Mouse (Mus musculus): ENCODE measurements at regions not wholly inside any gene's neighbourhood (a gene's known extent, or its start where the extent isn't known, plus 50 kb on each side); places are given as distances from the start of the nearest gene placed in this dataset.

DNA sequence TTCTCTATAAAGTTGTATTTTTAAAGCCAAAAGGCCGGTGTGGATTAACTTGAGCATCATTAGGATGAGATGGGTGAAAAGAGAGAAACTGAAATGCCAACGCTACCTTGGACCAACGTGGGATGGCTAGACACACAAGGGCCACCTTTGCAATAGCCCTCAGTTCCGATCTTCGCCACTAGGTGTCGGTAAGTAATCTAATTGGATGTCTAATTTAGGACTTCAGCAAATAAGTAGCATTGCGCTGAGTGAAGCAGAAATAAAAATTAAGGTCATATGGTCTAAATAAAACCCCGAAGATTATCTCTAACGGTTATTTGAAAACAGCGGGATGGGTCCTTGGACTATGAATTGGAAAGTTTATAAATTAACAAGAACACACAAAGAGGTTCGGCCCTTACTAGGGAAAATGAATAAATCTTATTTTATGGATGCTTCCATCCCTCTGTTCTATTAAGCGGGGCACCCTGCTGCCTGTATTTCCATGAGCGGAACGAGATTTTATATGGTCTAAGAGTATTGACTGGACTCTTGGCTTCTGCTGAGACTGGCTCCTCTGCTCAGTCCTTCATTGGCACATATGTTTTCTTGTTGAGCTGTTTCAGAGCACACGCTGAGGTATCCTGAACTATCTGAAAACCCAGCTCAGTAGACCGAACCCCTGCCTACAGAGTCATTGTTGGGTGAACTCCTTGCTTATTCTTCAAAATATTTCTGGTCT lies 152.0 kb downstream of the Ifng start:
- WGBS = 33% methylated on average over 16 of the region's 16 CpGs
- no peaks in the 10 kb centered on the region for H3K36me3 ChIP-seq (ENCODE audit: control insufficient read depth, insufficient read depth, low read length)
- peak; percentile 68 for DNase-seq (ENCODE audit: extremely low read depth, low read depth, low spot score)
- TF ChIP-seq CTCF (IDR thresholded peaks at IDR 0.05; ENCODE audit: low read depth, low read length) (peak; percentile 81), POLR2A (IDR thresholded peaks at IDR 0.05; ENCODE audit: extremely low read depth, insufficient read depth, low read length) (no peak)
- H3K27me3 ChIP-seq (ENCODE audit: control insufficient read depth, insufficient read depth, low read length) = no peaks in the 10 kb centered on the region
- H3K79me2 ChIP-seq (ENCODE audit: control insufficient read depth, insufficient read depth, low read length) = no peaks in the 10 kb centered on the region
- H3K27ac ChIP-seq (replicated peaks; ENCODE audit: insufficient read depth, low read depth, low read length) = no peak overlapping the region
- no peaks in the 10 kb centered on the region; the same call in 1 of the 2 replicates for H3K4me1 ChIP-seq (ENCODE audit: control insufficient read depth, insufficient read depth, low read length)
- H3K9ac ChIP-seq (ENCODE audit: low read depth, low read length) = no peak overlapping the region
- no peak overlapping the region for H3K4me3 ChIP-seq (ENCODE audit: insufficient read depth, low read depth, low read length)

DNA sequence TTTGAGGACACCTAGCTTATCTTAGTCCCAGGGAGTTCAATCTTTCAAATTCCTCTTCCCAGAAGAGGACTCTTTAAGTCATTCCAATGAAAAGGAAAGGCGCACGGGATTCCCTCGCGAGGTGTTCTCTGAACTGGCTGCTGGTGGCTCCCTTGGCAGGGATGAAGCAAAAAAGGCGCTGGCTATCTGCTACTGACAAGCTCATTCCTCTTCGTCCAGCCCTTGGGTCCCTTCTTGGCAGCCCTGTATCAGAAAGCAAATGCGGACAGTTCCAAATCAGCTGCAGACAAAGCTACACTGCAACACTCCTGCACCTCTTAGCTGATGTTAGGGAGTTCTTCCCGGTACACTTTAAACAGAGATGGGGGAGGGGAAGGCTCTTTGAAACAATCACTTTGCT lies 155.4 kb downstream of the Ifng start:
- no peak for TF ChIP-seq POLR2A (IDR thresholded peaks at IDR 0.05; ENCODE audit: extremely low read depth, insufficient read depth, low read length)
- TF ChIP-seq CTCF (IDR thresholded peaks at IDR 0.05; ENCODE audit: low read depth, low read length) = no peak
- no peak overlapping the region for H3K27ac ChIP-seq (replicated peaks; ENCODE audit: insufficient read depth, low read depth, low read length)
- H3K9ac ChIP-seq (ENCODE audit: low read depth, low read length) = no peak overlapping the region
- H3K4me1 ChIP-seq (ENCODE audit: control insufficient read depth, insufficient read depth, low read length) = no peaks in the 10 kb centered on the region; the same call in 1 of the 2 replicates
- no peaks in the 10 kb centered on the region for H3K36me3 ChIP-seq (ENCODE audit: control insufficient read depth, insufficient read depth, low read length)
- H3K4me3 ChIP-seq (ENCODE audit: insufficient read depth, low read depth, low read length) = no peak overlapping the region
- no peaks in the 10 kb centered on the region for H3K79me2 ChIP-seq (ENCODE audit: control insufficient read depth, insufficient read depth, low read length)
- 54% methylated on average over 8 of the region's 8 CpGs for WGBS
- H3K27me3 ChIP-seq (ENCODE audit: control insufficient read depth, insufficient read depth, low read length) = no peaks in the 10 kb centered on the region
- peak; percentile 10 for DNase-seq (ENCODE audit: extremely low read depth, low read depth, low spot score)

DNA sequence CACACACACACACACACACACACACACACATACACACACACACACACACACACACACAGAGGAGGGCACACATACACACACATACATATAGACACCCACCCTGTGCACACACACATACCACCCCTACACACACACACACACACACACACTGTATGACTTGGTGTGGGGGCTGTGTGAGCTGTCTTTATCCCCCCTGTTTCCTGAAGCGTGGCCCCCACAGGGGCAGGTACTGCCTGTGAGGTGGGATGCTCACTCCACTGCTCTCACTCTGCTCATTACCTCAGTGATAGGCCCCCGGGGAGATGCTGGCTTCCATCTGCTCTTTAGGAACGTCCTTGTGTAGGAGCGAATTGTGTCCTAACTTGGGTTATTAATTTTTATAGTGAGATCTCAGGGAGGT lies 157.7 kb downstream of the Ifng start:
- 96% methylated on average over 4 of the region's 4 CpGs for WGBS
- TF ChIP-seq CTCF (IDR thresholded peaks at IDR 0.05; ENCODE audit: low read depth, low read length) (no peak), POLR2A (IDR thresholded peaks at IDR 0.05; ENCODE audit: extremely low read depth, insufficient read depth, low read length) (no peak)
- Histone ChIP-seq H3K27me3 (ENCODE audit: control insufficient read depth, insufficient read depth, low read length) (no peaks in the 10 kb centered on the region), H3K9ac (ENCODE audit: low read depth, low read length) (no peak overlapping the region), H3K4me1 (ENCODE audit: control insufficient read depth, insufficient read depth, low read length) (no peaks in the 10 kb centered on the region; the same call in 1 of the 2 replicates), H3K79me2 (ENCODE audit: control insufficient read depth, insufficient read depth, low read length) (no peaks in the 10 kb centered on the region), H3K36me3 (ENCODE audit: control insufficient read depth, insufficient read depth, low read length) (no peaks in the 10 kb centered on the region), H3K27ac (replicated peaks; ENCODE audit: insufficient read depth, low read depth, low read length) (no peak overlapping the region), H3K4me3 (ENCODE audit: insufficient read depth, low read depth, low read length) (no peak overlapping the region)
- DNase-seq (ENCODE audit: extremely low read depth, low read depth, low spot score) = no peak

- DNase-seq (ENCODE audit: extremely low read depth, low read depth, low spot score) = no peak
- Histone ChIP-seq H3K36me3 (ENCODE audit: control insufficient read depth, insufficient read depth, low read length) (no peaks in the 10 kb centered on the region), H3K9ac (ENCODE audit: low read depth, low read length) (no peak overlapping the region), H3K79me2 (ENCODE audit: control insufficient read depth, insufficient read depth, low read length) (no peaks in the 10 kb centered on the region), H3K4me1 (ENCODE audit: control insufficient read depth, insufficient read depth, low read length) (no peaks in the 10 kb centered on the region; the same call in 1 of the 2 replicates), H3K27me3 (ENCODE audit: control insufficient read depth, insufficient read depth, low read length) (no peaks in the 10 kb centered on the region), H3K4me3 (ENCODE audit: insufficient read depth, low read depth, low read length) (no peak overlapping the region), H3K27ac (replicated peaks; ENCODE audit: insufficient read depth, low read depth, low read length) (no peak overlapping the region)
- 90% methylated on average over 5 of the region's 5 CpGs for WGBS
- TF ChIP-seq CTCF (IDR thresholded peaks at IDR 0.05; ENCODE audit: low read depth, low read length) (no peak), POLR2A (IDR thresholded peaks at IDR 0.05; ENCODE audit: extremely low read depth, insufficient read depth, low read length) (no peak)
Observed at GRCm38 (mm10) chr10:118599197-118599596, 158.4 kb downstream of the Ifng start.

DNA sequence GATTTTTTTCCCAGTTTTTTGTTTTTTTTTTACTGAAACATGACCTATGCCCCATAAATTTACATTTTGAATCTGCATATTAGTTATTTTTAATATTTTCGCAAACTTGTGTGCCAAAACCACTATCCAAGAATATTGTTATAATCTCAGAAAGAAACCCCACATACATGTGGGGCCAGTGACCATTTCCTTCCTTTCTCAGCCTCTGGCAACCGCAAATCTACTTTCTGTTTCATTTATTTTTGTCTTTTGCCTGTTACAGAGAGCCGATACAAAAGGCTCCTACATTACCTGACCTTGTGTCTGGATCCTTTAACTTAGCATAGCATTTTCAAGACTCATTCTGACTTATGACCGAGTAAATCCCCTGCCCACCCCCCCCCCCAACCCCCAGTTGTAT lies 158.8 kb downstream of the Ifng start:
- WGBS = 74% methylated on average over 4 of the region's 4 CpGs
- H3K36me3 ChIP-seq (ENCODE audit: control insufficient read depth, insufficient read depth, low read length) = no peaks in the 10 kb centered on the region
- no peaks in the 10 kb centered on the region for H3K79me2 ChIP-seq (ENCODE audit: control insufficient read depth, insufficient read depth, low read length)
- H3K9ac ChIP-seq (ENCODE audit: low read depth, low read length) = no peak overlapping the region
- no peaks in the 10 kb centered on the region for H3K27me3 ChIP-seq (ENCODE audit: control insufficient read depth, insufficient read depth, low read length)
- no peaks in the 10 kb centered on the region; the same call in 1 of the 2 replicates for H3K4me1 ChIP-seq (ENCODE audit: control insufficient read depth, insufficient read depth, low read length)
- H3K27ac ChIP-seq (replicated peaks; ENCODE audit: insufficient read depth, low read depth, low read length) = no peak overlapping the region
- peak; percentile 11 for DNase-seq (ENCODE audit: extremely low read depth, low read depth, low spot score)
- TF ChIP-seq CTCF (IDR thresholded peaks at IDR 0.05; ENCODE audit: low read depth, low read length) (no peak), POLR2A (IDR thresholded peaks at IDR 0.05; ENCODE audit: extremely low read depth, insufficient read depth, low read length) (no peak)
- H3K4me3 ChIP-seq (ENCODE audit: insufficient read depth, low read depth, low read length) = no peak overlapping the region

GRCm38 (mm10) chr10:118602922-118603321 lies 162.1 kb downstream of the Ifng start:
- H3K36me3 ChIP-seq (ENCODE audit: control insufficient read depth, insufficient read depth, low read length) = no peaks in the 10 kb centered on the region
- H3K27ac ChIP-seq (replicated peaks; ENCODE audit: insufficient read depth, low read depth, low read length) = no peak overlapping the region
- no peaks in the 10 kb centered on the region for H3K79me2 ChIP-seq (ENCODE audit: control insufficient read depth, insufficient read depth, low read length)
- TF ChIP-seq CTCF (IDR thresholded peaks at IDR 0.05; ENCODE audit: low read depth, low read length) (no peak), POLR2A (IDR thresholded peaks at IDR 0.05; ENCODE audit: extremely low read depth, insufficient read depth, low read length) (no peak)
- no peak overlapping the region for H3K9ac ChIP-seq (ENCODE audit: low read depth, low read length)
- WGBS = 61% methylated on average over 4 of the region's 4 CpGs
- no peak overlapping the region for H3K4me3 ChIP-seq (ENCODE audit: insufficient read depth, low read depth, low read length)
- no peaks in the 10 kb centered on the region for H3K27me3 ChIP-seq (ENCODE audit: control insufficient read depth, insufficient read depth, low read length)
- no peak for DNase-seq (ENCODE audit: extremely low read depth, low read depth, low spot score)
- H3K4me1 ChIP-seq (ENCODE audit: control insufficient read depth, insufficient read depth, low read length) = no peaks in the 10 kb centered on the region

Measured in liver, adult 2 months (tissue).